Mouse (Mus musculus) heart, postnatal 0 days (tissue): ENCODE measurements around the gene Btbd35f11.
"Not testable (repeated sequence)": the region's sequence is repeated elsewhere in the genome, so short reads cannot be mapped to it uniquely, and the experiment has no call there.

Experiments used
- CTCF ChIP-seq: IDR thresholded peaks from 2 replicates; pipeline ENCODE4 v1.5.1; 2016; ENCODE audit warnings: antibody characterized with exemption, control low read depth, low read depth
- EP300 ChIP-seq: IDR thresholded peaks from 2 replicates; pipeline ENCODE4 v1.6.1; 2016; ENCODE audit warnings: antibody characterized with exemption, low read depth

GRCm38 (mm10) chrX:3443590-3443989, at the start of gene Btbd35f11:
- not testable (repeated sequence) for TF ChIP-seq CTCF, EP300
